Mouse (Mus musculus): ENCODE measurements around the gene Olfr324.

The Olfr324 gene

DNA sequence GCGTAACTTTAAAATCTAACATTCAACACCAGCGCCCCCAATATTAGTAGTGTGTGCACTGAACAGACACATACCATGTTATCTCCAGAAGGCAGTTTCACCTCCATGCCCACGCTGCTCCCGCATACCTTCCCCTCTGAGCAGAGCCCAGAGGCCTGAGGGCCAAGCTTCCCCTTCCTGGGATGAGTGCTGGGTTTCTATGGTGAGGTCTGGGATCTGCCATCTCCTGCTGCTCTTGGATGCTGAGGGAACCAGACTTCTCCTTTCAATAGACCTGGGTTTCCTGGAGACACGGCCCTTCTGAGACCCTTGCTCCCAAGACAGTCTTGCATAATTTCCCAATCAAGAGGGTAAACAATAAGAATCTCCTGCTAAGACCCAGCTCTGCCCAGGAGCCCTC is 35.5 kb downstream of the Olfr324 start, which contains the start of gene Olfr323:
TSS of gene Olfr323 (minus strand) at position 101 of the 400 bp plus-strand sequence.
- no peak for DNase-seq (ENCODE audit: extremely low spot score, low read depth, low spot score)

DNA sequence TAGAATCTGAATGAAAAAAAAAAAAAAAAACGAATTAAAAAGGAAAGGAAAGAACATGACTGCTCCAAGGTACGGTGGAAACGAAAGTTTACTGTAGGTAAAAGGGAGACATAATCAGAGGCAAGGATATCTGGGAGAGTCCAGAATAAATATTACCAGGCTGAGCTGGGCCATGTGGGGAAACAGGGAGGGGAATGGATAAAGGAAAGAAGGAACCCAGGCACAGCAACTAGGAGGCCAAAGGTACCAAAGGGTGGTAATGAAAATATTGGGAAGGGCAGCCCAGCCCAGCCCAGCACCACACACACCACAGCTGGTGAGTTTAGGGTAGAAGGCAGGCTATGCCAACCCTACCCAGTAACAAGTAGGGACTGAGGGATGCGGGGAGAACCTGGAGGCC is 40.0 kb downstream of the Olfr324 start:
- DNase-seq (ENCODE audit: extremely low spot score, low read depth, low spot score) = no peak

DNA sequence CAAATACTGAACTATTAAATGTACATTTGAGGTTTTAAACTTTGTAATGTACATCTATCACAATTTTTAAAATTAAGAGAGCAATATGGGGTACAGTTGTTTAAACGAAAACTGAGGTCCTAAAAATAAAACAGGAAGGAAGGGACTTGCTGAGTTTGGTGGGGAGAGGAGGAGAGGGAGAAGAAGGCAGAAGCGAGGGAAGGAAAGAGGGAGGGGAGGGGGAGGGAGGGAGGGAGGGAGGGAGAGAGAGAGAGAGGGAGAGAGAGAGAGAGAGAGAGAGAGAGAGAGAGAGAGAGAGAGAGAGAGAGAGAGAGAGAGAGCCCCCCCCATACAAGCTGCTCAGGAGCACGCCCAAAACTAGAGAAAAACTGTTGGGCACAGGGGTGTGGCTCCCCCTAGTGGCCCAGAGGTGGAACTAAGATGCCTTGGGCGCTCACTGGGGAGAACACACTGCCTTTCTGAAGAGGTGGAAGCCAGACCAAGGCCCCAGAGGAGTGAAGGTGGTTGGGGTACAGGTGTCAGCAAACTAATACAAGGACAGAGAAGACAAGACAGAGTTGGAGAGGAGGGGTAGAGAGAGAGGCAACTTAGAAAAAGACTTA is 41.6 kb downstream of the Olfr324 start:
- DNase-seq (ENCODE audit: extremely low spot score, low read depth, low spot score) = no peak

DNA sequence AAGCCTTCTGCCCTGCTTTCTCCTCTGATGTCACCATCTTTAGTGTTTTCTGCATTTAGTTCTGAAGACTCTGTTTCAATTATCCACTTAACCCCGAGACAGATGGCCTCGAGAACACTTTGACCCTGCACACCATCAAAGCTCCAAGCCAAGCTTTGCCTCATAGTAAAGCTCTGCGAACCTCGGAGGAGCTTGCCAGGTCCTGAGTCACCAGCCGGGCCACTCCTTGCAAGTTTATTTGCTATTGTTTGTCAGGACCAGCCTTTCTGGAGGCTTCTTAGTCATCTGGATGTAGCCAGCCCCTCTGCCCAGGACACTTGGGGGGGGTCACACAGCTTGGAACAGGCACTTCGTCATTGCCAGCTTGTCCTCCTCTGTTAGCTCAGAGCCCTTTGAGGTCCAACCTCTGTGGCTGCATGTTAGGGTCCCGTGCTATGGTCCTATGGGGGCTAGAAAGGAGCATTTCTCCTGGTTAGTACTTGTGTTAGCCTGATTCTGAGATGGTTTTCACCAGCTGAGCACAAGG is 43.3 kb downstream of the Olfr324 start:
- no peak for DNase-seq (ENCODE audit: extremely low spot score, low read depth, low spot score)

DNA sequence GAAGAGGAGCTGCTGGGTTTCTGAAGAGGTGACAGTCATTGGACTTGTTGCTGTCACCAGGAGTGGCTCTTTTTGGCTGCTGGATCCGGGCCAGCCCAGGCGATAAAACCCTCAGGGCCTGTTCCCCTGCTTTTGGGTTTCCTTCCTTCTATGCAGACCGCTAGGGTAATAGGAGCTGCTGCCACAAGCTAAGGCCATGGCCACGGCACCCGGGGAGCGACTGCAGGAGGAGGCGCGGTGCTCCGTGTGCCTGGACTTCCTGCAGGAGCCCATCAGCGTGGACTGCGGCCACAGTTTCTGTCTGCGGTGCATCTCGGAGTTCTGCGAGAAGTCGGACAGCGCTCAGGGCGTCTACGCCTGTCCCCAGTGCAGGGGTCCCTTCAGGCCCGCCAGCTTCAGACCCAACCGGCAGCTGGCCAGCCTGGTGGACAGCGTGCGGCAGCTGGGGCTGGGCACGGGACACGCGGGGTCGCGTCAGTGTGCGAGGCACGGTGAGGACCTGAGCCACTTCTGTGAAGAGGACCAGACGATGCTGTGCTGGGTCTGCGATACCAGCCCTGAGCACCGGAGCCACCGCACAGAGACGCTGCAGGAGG is 45.5 kb downstream of the Olfr324 start, which contains the start of gene Trim58:
TSS of gene Trim58 (plus strand) at position 194 of the 596 bp plus-strand sequence.
- DNase-seq (ENCODE audit: extremely low spot score, low read depth, low spot score) = no peak

DNA sequence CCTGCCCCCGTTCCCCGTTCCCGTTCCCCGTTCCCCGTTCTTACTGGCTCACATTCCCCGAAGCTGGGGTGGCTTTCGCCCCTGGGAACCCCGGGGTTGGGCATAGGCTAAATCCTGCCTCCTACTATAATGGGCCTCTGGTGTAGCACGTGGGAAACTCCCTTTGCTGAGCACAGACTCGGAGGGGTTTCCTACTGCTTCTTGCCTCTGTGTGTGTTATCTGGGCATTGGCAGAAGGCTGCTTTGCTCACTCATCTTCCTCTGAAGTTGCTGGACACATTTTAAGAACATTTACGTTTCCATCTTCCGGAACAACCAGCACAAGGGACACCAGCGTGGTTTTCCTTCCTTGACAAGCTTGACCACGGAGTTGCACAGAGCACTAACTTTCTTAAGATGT is 46.1 kb downstream of the Olfr324 start:
- DNase-seq (ENCODE audit: extremely low spot score, low read depth, low spot score) = no peak

DNA sequence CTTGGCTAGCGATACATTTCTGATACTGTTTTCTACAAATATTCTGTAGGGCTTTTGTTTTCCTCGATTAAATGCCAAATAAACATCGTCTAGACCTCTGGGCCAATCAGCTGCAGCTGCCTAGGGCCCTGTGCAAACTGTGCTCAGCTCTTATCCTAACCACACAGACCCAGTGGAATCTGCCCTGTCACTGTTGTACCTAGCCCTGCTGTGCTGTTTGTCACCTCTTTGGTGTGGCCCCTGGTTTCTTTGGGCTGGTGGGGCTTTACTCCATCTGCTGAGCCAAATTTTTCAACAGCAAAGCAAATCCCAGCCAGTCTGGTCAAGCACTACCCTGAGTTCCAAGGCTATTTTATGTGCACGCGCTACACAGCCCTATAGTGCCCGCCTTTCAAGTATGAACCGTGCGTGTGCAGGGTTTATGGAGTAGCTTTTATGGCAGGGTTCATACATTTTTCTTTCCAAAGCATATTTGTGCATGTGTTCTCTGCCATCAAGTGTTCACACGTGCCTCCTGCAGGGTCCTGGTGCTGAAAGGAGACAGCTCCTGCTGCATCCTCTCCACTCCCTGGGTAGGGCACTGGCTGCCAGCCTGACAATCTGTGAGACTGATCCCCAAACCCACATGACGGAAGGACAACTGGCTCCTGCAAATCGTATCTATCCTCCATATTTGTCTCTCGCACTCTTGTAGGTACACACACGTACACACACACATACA is 46.9 kb downstream of the Olfr324 start:
- DNase-seq (ENCODE audit: extremely low spot score, low read depth, low spot score) = no peak

DNA sequence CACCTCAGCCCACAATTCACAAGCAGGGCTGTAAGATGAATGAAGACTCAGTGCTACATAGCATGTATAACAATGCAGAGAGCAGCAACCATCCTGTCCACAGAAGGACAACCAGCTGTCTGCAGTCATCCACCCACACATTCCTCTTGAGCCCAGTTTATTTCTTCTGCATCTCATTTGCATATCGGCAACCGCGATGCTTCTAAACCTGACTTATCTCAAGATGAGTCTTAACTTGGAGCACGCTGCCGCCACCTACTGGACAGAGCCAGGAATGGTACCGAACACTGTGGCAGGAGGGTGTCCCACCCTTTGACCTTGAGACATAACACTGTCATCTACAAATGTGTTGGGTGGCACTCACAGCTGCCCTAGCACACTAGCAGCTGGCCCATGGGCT is 48.4 kb downstream of the Olfr324 start:
- no peak for DNase-seq (ENCODE audit: extremely low spot score, low read depth, low spot score)
